Comparison of ENCODE assay signal across 23 mouse cellular contexts in genomic region chr17:79610163-79610755, GRCm38 (mm10). TPM values are rescaled to one million over a fixed set of nuclear protein-coding genes. Genes with fewer than 3 reads are reported as not detected.
DNase-seq lines count a peak whose midpoint lies in the region; ATAC-seq and TF ChIP-seq lines count a peak whose summit lies in the region.
"Had no signal": no experiment of that assay in that cellular context is flagged by ENCODE, and none has a peak within 500 bp of the region (broad histone marks: within the 10 kb centered on the region; RNA-seq: fewer than 3 reads in every experiment).

No protein-coding gene starts in this region.

- no peak overlapping the region for H3K9ac ChIP-seq in liver, postnatal 0 days (replicated peaks)
- H3K9ac ChIP-seq in liver, embryonic 11.5 days (ENCODE audit: low read depth, low read length) = no peak overlapping the region
- H3K9ac ChIP-seq in lung, embryonic 16.5 days (ENCODE audit: low read length) = peak overlapping the region; percentile 10; the same call in 1 of the 2 replicates
- H3K9ac ChIP-seq in midbrain, embryonic 11.5 days (ENCODE audit: low read length) = no peak overlapping the region
- H3K9ac ChIP-seq: embryonic facial prominence, embryonic 13.5 days; hindbrain, embryonic 12.5 days; kidney, embryonic 15.5 days; limb, embryonic 15.5 days had no signal

- H3K27me3 ChIP-seq in liver, postnatal 0 days (ENCODE audit: insufficient read depth, low read length) = no peaks in the 10 kb centered on the region
- no peaks in the 10 kb centered on the region for H3K27me3 ChIP-seq in liver, embryonic 11.5 days (replicated peaks; ENCODE audit: control insufficient read depth, insufficient read depth, low read length)
- no peaks in the 10 kb centered on the region for H3K27me3 ChIP-seq in lung, embryonic 16.5 days (ENCODE audit: control insufficient read depth, insufficient read depth, low read depth, low read length)
- H3K27me3 ChIP-seq in midbrain, embryonic 11.5 days (ENCODE audit: control insufficient read depth, insufficient read depth, low read length) = no peaks in the 10 kb centered on the region
- H3K27me3 ChIP-seq: embryonic facial prominence, embryonic 13.5 days; hindbrain, embryonic 12.5 days; kidney, embryonic 15.5 days; limb, embryonic 15.5 days had no signal

- ATAC-seq in liver, postnatal 0 days = peak; percentile 37; the same call in 1 of the 2 replicates
- ATAC-seq in liver, embryonic 11.5 days (replicated peaks; ENCODE audit: low FRiP score) = no peak
- peak; percentile 82 for ATAC-seq in lung, embryonic 16.5 days (ENCODE audit: low read depth)
- no peak for ATAC-seq in midbrain, embryonic 11.5 days (ENCODE audit: low FRiP score)
- ATAC-seq: CD4-positive, CD25-positive, alpha-beta regulatory T cell, adult 4 months; forebrain, embryonic 14.5 days had no signal

- H3K4me1 ChIP-seq in liver, postnatal 0 days (ENCODE audit: insufficient read depth) = peaks cover 13% of the 10 kb centered on the region
- no peaks in the 10 kb centered on the region for H3K4me1 ChIP-seq in liver, embryonic 11.5 days (replicated peaks; ENCODE audit: control insufficient read depth, insufficient read depth, low read length)
- H3K4me1 ChIP-seq in lung, embryonic 16.5 days (replicated peaks; ENCODE audit: control insufficient read depth, insufficient read depth, low read length) = 0 out of 2 replicates have a peak, but pooled peaks cover 2% of the 10 kb centered on the region
- H3K4me1 ChIP-seq in midbrain, embryonic 11.5 days (ENCODE audit: control insufficient read depth, insufficient read depth, low read length) = peaks cover 3% of the 10 kb centered on the region; the same call in 1 of the 2 replicates
- H3K4me1 ChIP-seq: embryonic facial prominence, embryonic 13.5 days; hindbrain, embryonic 12.5 days had no signal

- TF ChIP-seq EP300 in liver, postnatal 0 days (IDR thresholded peaks at IDR 0.05; ENCODE audit: low read depth) = no peak

- 62% methylated on average over 9 of the region's 9 CpGs for WGBS in liver, postnatal 0 days (ENCODE audit: insufficient replicate concordance)
- WGBS in liver, embryonic 11.5 days = 73% methylated on average over 9 of the region's 9 CpGs
- 34% methylated on average over 9 of the region's 9 CpGs for WGBS in lung, embryonic 16.5 days
- 85% methylated on average over 9 of the region's 9 CpGs for WGBS in midbrain, embryonic 11.5 days

- H3K4me2 ChIP-seq in liver, postnatal 0 days (ENCODE audit: low read depth, low read length) = no peak overlapping the region
- H3K4me2 ChIP-seq in liver, embryonic 11.5 days = no peak overlapping the region
- H3K4me2 ChIP-seq in lung, embryonic 16.5 days (ENCODE audit: low read depth, low read length) = peak overlapping the region; percentile 39
- H3K4me2 ChIP-seq in midbrain, embryonic 11.5 days = no peak overlapping the region
- H3K4me2 ChIP-seq: embryonic facial prominence, embryonic 13.5 days; heart, embryonic 11.5 days; hindbrain, embryonic 12.5 days; kidney, embryonic 15.5 days; limb, embryonic 15.5 days had no signal

- DNase-seq in adrenal gland, postnatal 14 days = peak; percentile 49
- DNase-seq in adrenal gland, adult 18-20 months (ENCODE audit: low spot score in 2 of 2) = no peak
- peak; percentile 21 for DNase-seq in liver, postnatal 0 days
- no peak for DNase-seq in liver, embryonic 11.5 days (ENCODE audit: low spot score)
- peak; percentile 36 for DNase-seq in lung, postnatal 4 days
- DNase-seq in left cerebral cortex, adult 8-10 months (ENCODE audit: low spot score in 2 of 2) = no peak
- no peak for DNase-seq in midbrain, embryonic 11.5 days (ENCODE audit: low spot score, missing footprints)
- DNase-seq: cerebellum, adult 18-20 months; cerebellum, postnatal 14 days; embryo, embryonic 11 days; kidney, adult 11 months; kidney, postnatal 36 days; thymus, adult 2 months had no signal

- no peak for TF ChIP-seq CTCF in liver, postnatal 0 days (IDR thresholded peaks at IDR 0.05; ENCODE audit: low read depth)

- peak overlapping the region; percentile 42 for H3K27ac ChIP-seq in liver, postnatal 0 days (ENCODE audit: low read depth)
- H3K27ac ChIP-seq in liver, embryonic 11.5 days (ENCODE audit: low read depth, low read length) = no peak overlapping the region
- H3K27ac ChIP-seq in lung, embryonic 16.5 days (ENCODE audit: low read length) = peak overlapping the region; percentile 96
- H3K27ac ChIP-seq in midbrain, embryonic 11.5 days (ENCODE audit: low read depth, low read length) = no peak overlapping the region
- H3K27ac ChIP-seq: embryonic facial prominence, embryonic 13.5 days; hindbrain, embryonic 12.5 days; kidney, embryonic 15.5 days; limb, embryonic 15.5 days; macrophage had no signal

- no peaks in the 10 kb centered on the region for H3K9me3 ChIP-seq in liver, postnatal 0 days (ENCODE audit: low read length)
- H3K9me3 ChIP-seq in liver, embryonic 11.5 days (ENCODE audit: control insufficient read depth, low read length) = no peaks in the 10 kb centered on the region
- H3K9me3 ChIP-seq in lung, embryonic 16.5 days (ENCODE audit: control insufficient read depth, low read length) = no peaks in the 10 kb centered on the region
- H3K9me3 ChIP-seq in midbrain, embryonic 11.5 days (ENCODE audit: control insufficient read depth, low read length) = no peaks in the 10 kb centered on the region
- H3K9me3 ChIP-seq: embryonic facial prominence, embryonic 13.5 days; hindbrain, embryonic 12.5 days; kidney, embryonic 15.5 days; limb, embryonic 15.5 days had no signal

- no peaks in the 10 kb centered on the region for H3K36me3 ChIP-seq in liver, postnatal 0 days (replicated peaks; ENCODE audit: insufficient read depth, low read length)
- no peaks in the 10 kb centered on the region for H3K36me3 ChIP-seq in liver, embryonic 11.5 days (ENCODE audit: control insufficient read depth, insufficient read depth, low read length)
- no peaks in the 10 kb centered on the region for H3K36me3 ChIP-seq in lung, embryonic 16.5 days (ENCODE audit: control insufficient read depth, insufficient read depth, low read length)
- no peaks in the 10 kb centered on the region for H3K36me3 ChIP-seq in midbrain, embryonic 11.5 days (ENCODE audit: control insufficient read depth, insufficient read depth, low read length)
- H3K36me3 ChIP-seq: embryonic facial prominence, embryonic 13.5 days; hindbrain, embryonic 12.5 days; kidney, embryonic 15.5 days; limb, embryonic 15.5 days had no signal

- no peak overlapping the region for H3K4me3 ChIP-seq in liver, postnatal 0 days (ENCODE audit: low read depth, low read length)
- no peak overlapping the region for H3K4me3 ChIP-seq in liver, embryonic 11.5 days (ENCODE audit: low read depth, low read length)
- peak overlapping the region; percentile 10; the same call in 1 of the 2 replicates for H3K4me3 ChIP-seq in lung, embryonic 16.5 days (ENCODE audit: low read length)
- H3K4me3 ChIP-seq in midbrain, embryonic 11.5 days (ENCODE audit: low read depth, low read length) = no peak overlapping the region
- H3K4me3 ChIP-seq: embryonic facial prominence, embryonic 13.5 days; erythroblast, embryonic 14.5 days; hindbrain, embryonic 12.5 days; kidney, embryonic 15.5 days; limb, embryonic 15.5 days had no signal

RNA-seq across cellular contexts. Expression of gene Rmdn2, which starts 1.4 kb away (rescaled TPM):
- total RNA-seq in adrenal gland, postnatal 14 days (2021) = 163 and 175 TPM in 2 replicates
- 100 to 1,000 TPM; 178 to 261 TPM for total RNA-seq in adrenal gland, adult 18-20 months (2021)
- 11.2 TPM in 2 replicates for polyA plus RNA-seq in liver, postnatal 0 days (2015; fragmentation: Nextera tagmentation; extraction: Ambion mirVana)
- polyA plus RNA-seq in liver, embryonic 11.5 days (2014; fragmentation: Nextera tagmentation; extraction: Ambion mirVana) = 9.1 and 9.3 TPM in 2 replicates
- polyA plus RNA-seq in lung, embryonic 16.5 days (2015; fragmentation: Nextera tagmentation; extraction: Ambion mirVana) = 31.4 and 33.6 TPM in 2 replicates
- 10 to 100 TPM in 2 of 4 experiments, 1 to 10 TPM in 2; 8.6 to 15.7 (median 12.2) TPM for total RNA-seq in left cerebral cortex, adult 8-10 months (2022)
- polyA plus RNA-seq in midbrain, embryonic 11.5 days (2014; fragmentation: Nextera tagmentation; extraction: Ambion mirVana) = 5.7 and 7.2 TPM in 2 replicates

Comparison
In these comparisons a context has a peak if more than half of its experiments do, and no peak if none do; other contexts are left out.
1. DNase-seq: peak in adrenal gland, postnatal 14 days (single experiment), liver, postnatal 0 days (single experiment) and lung, postnatal 4 days (2 of 2); none in adrenal gland, adult 18-20 months (0 of 2), liver, embryonic 11.5 days (single experiment), left cerebral cortex, adult 8-10 months (0 of 2) and midbrain, embryonic 11.5 days (single experiment).
2. ATAC-seq: peak in liver, postnatal 0 days (single experiment) and lung, embryonic 16.5 days (single experiment); none in liver, embryonic 11.5 days (single experiment) and midbrain, embryonic 11.5 days (single experiment).
3. H3K27ac ChIP-seq: peak in liver, postnatal 0 days (single experiment) and lung, embryonic 16.5 days (single experiment); none in liver, embryonic 11.5 days (single experiment) and midbrain, embryonic 11.5 days (single experiment).